Mouse (Mus musculus) brain, embryonic 14.5 days (tissue): ENCODE data around the gene 9530003J23Rik. TPM values are rescaled to one million over a fixed set of nuclear protein-coding genes. Genes with fewer than 3 reads are reported as not detected.

Experiments
- DNase-seq: peaks from one replicate; pipeline ENCODE4 v3.0.0-alpha.2; 2011; ENCODE audit warnings: low read depth
- CTCF ChIP-seq: fragments of 200-500 bp; IDR thresholded peaks from 2 replicates; pipeline ENCODE4 v1.5.1; 2012; ENCODE audit warnings: inconsistent platforms, mild to moderate bottlenecking, moderate library complexity, borderline replicate concordance; ENCODE audit not compliant: insufficient read depth, insufficient read length; ENCODE audit errors: extremely low read depth
- POLR2A ChIP-seq: fragments of 200-500 bp; IDR thresholded peaks from 2 replicates; pipeline ENCODE4 v1.6.1; 2012; ENCODE audit warnings: mild to moderate bottlenecking, inconsistent platforms, borderline replicate concordance; ENCODE audit not compliant: poor library complexity, insufficient read depth, insufficient read length, severe bottlenecking; ENCODE audit errors: extremely low read depth
- polyA plus RNA-seq: library from polyadenylated mRNA; depleted of rRNA; stranded (reverse); fragments of >200 nt; gene quantifications from 2 replicates; pipeline ENCODE4 v1.2.3, GENCODE M21; 2012; rRNA removed

The 9530003J23Rik gene
- polyA plus RNA-seq, 1 experiment = not detected

DNA sequence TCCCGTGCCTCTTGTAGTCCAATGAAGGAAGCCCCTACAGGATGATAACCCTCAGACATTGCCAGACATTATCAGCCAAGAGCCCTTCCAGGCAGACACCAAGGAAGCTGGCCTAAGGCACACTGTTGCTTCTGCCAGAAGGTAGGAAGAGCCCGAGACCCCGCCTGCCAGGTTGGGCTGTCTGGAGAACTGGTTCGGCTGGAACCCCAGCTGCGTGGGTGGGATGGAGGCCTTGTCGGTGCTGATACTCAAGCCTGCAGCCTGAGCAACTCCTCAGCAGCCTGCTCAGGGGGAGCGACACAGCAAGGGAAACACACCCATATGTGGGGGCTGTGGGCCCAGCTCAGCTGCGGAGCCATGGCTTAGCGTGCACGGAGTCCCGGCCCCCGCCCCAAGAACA is 43.5 kb downstream of the 9530003J23Rik start:
- TF ChIP-seq CTCF = no peak
- no peak for TF ChIP-seq POLR2A
- no peak for DNase-seq

DNA sequence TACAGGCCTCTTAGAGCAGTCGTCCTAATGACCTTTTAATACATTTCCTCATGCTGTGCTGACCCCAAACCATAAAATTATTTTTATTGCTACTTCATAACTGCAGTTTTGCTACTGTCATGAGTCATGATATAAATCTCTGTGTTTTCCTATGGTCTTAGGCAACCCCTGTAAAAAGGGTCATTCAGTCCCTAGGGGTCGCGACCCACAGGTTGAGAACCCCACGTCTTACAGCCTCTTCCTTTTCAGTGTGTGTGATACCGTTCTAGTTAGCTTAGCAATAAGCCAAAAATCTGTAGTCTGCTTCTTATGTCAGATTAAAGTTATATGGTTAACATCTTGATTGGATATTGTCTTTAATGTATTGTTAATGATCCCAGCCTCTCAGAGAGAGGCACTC is 45.1 kb downstream of the 9530003J23Rik start:
- DNase-seq = no peak
- TF ChIP-seq POLR2A (no peak), CTCF (no peak)

GRCm38 (mm10) chr10:117185399-117186089 is 53.0 kb downstream of the 9530003J23Rik start:
- DNase-seq = no peak

More at GRCm38 (mm10) chr10:117185399-117186089, 53.0 kb downstream of the 9530003J23Rik start:
- TF ChIP-seq POLR2A = no peak
- no peak for TF ChIP-seq CTCF

Other genes with a start within 250 kb of the 9530003J23Rik start
- gene Lrrc10, start 193.4 kb downstream of the 9530003J23Rik start, polyA plus RNA-seq = 0.11 TPM in 1 of 2 replicates, not detected in the other
- 262 and 287 TPM in 2 replicates for gene Cct2, start 174.9 kb downstream of the 9530003J23Rik start, polyA plus RNA-seq
- 33.8 and 37.8 TPM in 2 replicates for gene Frs2, start 90.2 kb downstream of the 9530003J23Rik start, polyA plus RNA-seq
- 141 and 146 TPM in 2 replicates for gene Yeats4, start 14.2 kb downstream of the 9530003J23Rik start, polyA plus RNA-seq
- 9.6 and 13.5 TPM in 2 replicates for gene Lyz2, start 43.6 kb upstream of the 9530003J23Rik start, polyA plus RNA-seq
- 0.10 and 0.19 TPM in 2 replicates for gene Lyz1, start 54.2 kb upstream of the 9530003J23Rik start, polyA plus RNA-seq
- 149 and 198 TPM in 2 replicates for gene Cpsf6, start 141.3 kb upstream of the 9530003J23Rik start, polyA plus RNA-seq